Mouse (Mus musculus) liver, postnatal 0 days (tissue): ENCODE results near the gene Trim15.

Source experiments
- CTCF ChIP-seq: sonication (generic); IDR thresholded peaks from 2 replicates; pipeline ENCODE4 v1.5.1; 2016; ENCODE audit warnings: antibody characterized with exemption, low read depth
- EP300 ChIP-seq: IDR thresholded peaks from 2 replicates; pipeline ENCODE4 v1.6.1; 2016; ENCODE audit warnings: antibody characterized with exemption, low read depth, mild to moderate bottlenecking

- TF ChIP-seq CTCF, result no peak
- no peak for TF ChIP-seq EP300
Observed at GRCm38 (mm10) chr17:36874636-36875035, 7.6 kb upstream of the Trim15 start.
